Mouse (Mus musculus) thymus, postnatal 25 days (tissue): ENCODE results near the gene Ppp1r1a.

Experiments used
- DNase-seq: peaks from one replicate; pipeline ENCODE4 v3.0.0; 2022

Ppp1r1a gene

GRCm38 (mm10) chr15:103514119-103514518 lies 23.7 kb downstream of the Ppp1r1a start:
- DNase-seq: peak; percentile 50

- DNase-seq: no peak
Measured at GRCm38 (mm10) chr15:103513621-103514031, 24.2 kb downstream of the Ppp1r1a start.

GRCm38 (mm10) chr15:103511652-103512051 lies 26.2 kb downstream of the Ppp1r1a start:
- no peak for DNase-seq

GRCm38 (mm10) chr15:103509317-103509716 lies 28.5 kb downstream of the Ppp1r1a start:
- DNase-seq: no peak

- DNase-seq: no peak
Measured at GRCm38 (mm10) chr15:103503660-103504059, 34.1 kb downstream of the Ppp1r1a start.

- DNase-seq: no peak
Measured at GRCm38 (mm10) chr15:103503251-103503600, 34.6 kb downstream of the Ppp1r1a start.

GRCm38 (mm10) chr15:103502435-103503250 lies 35.2 kb downstream of the Ppp1r1a start, which contains the start of gene Pde1b:
Pde1b (plus strand) TSS chr15:103503034.
- peak; percentile 73 for DNase-seq

GRCm38 (mm10) chr15:103501186-103501585 lies 36.6 kb downstream of the Ppp1r1a start:
- no peak for DNase-seq

GRCm38 (mm10) chr15:103500723-103501122 lies 37.1 kb downstream of the Ppp1r1a start:
- DNase-seq: no peak

- DNase-seq: no peak
Measured at GRCm38 (mm10) chr15:103498157-103498556, 39.6 kb downstream of the Ppp1r1a start.

- no peak for DNase-seq
Measured at GRCm38 (mm10) chr15:103496204-103497140, 41.3 kb downstream of the Ppp1r1a start.

- DNase-seq: no peak
Measured at GRCm38 (mm10) chr15:103488336-103488735, 49.5 kb downstream of the Ppp1r1a start.

GRCm38 (mm10) chr15:103486658-103487057 lies 51.1 kb downstream of the Ppp1r1a start:
- DNase-seq: no peak

- DNase-seq: no peak
Measured at GRCm38 (mm10) chr15:103485106-103485505, 52.7 kb downstream of the Ppp1r1a start.

GRCm38 (mm10) chr15:103484490-103484889 lies 53.3 kb downstream of the Ppp1r1a start:
- DNase-seq: no peak

GRCm38 (mm10) chr15:103482488-103482887 lies 55.3 kb downstream of the Ppp1r1a start:
- DNase-seq: no peak
